Comparison of ENCODE assay signal across 12 mouse cellular contexts in genomic region chr5:99562096-99562495, GRCm38 (mm10).
"Had no signal": no experiment of that assay in that cellular context is flagged by ENCODE, and none has a peak within 500 bp of the region (broad histone marks: within the 10 kb centered on the region; RNA-seq: fewer than 3 reads in every experiment).

No protein-coding gene starts in this region.

- H3K9ac ChIP-seq: intestine, embryonic 15.5 days; lung, embryonic 15.5 days; midbrain, embryonic 15.5 days; neural tube, embryonic 12.5 days had no signal

- ATAC-seq: intestine, embryonic 15.5 days; midbrain, embryonic 15.5 days had no signal

- DNase-seq: kidney, adult 18-20 months; kidney, postnatal 10 days; left cerebral cortex, postnatal 4 days; lung, postnatal 14 days; thymus, postnatal 4 days had no signal

- H3K4me3 ChIP-seq: intestine, embryonic 15.5 days; lung, embryonic 15.5 days; midbrain, embryonic 15.5 days; neural tube, embryonic 12.5 days had no signal

- H3K27ac ChIP-seq: intestine, embryonic 15.5 days; lung, embryonic 15.5 days; macrophage; midbrain, embryonic 15.5 days; neural tube, embryonic 12.5 days; stomach, postnatal 0 days had no signal

- H3K9me3 ChIP-seq: intestine, embryonic 15.5 days; lung, embryonic 15.5 days; midbrain, embryonic 15.5 days; neural tube, embryonic 12.5 days had no signal

- H3K27me3 ChIP-seq: intestine, embryonic 15.5 days; lung, embryonic 15.5 days; neural tube, embryonic 12.5 days had no signal

- H3K4me1 ChIP-seq: intestine, embryonic 15.5 days had no signal

- H3K36me3 ChIP-seq: intestine, embryonic 15.5 days; lung, embryonic 15.5 days; midbrain, embryonic 15.5 days; neural tube, embryonic 12.5 days had no signal

- H3K4me2 ChIP-seq: intestine, embryonic 15.5 days; lung, embryonic 15.5 days; midbrain, embryonic 11.5 days; midbrain, embryonic 15.5 days; neural tube, embryonic 12.5 days had no signal
